Mouse (Mus musculus): ENCODE data around the gene Zwilch. TPM values are rescaled to one million over a fixed set of nuclear protein-coding genes. Genes with fewer than 3 reads are reported as not detected.
"Not testable (repeated sequence)": the region's sequence is repeated elsewhere in the genome, so short reads cannot be mapped to it uniquely, and the experiment has no call there.

The Zwilch gene
- polyA plus RNA-seq, 1 experiment from 2014 or later, result 49.2 TPM

GRCm38 (mm10) chr9:64174341-64174740 lies 1.4 kb upstream of the Zwilch start:
- DNase-seq (ENCODE audit: low spot score) (no peak), ATAC-seq (replicated peaks; ENCODE audit: low FRiP score) (no peak)
- H3K4me1 ChIP-seq (replicated peaks; ENCODE audit: control insufficient read depth, insufficient read depth, low read length), result peaks cover 3% of the 10 kb centered on the region; the same call in 1 of the 2 replicates
- no peaks in the 10 kb centered on the region for H3K9me3 ChIP-seq (ENCODE audit: control insufficient read depth, low read length)
- H3K4me3 ChIP-seq (ENCODE audit: low read depth, low read length), result peak overlapping the region; percentile 98
- H3K9ac ChIP-seq (ENCODE audit: low read length), result peak overlapping the region; percentile 92; the same call in 1 of the 2 replicates
- H3K27ac ChIP-seq (ENCODE audit: low read depth, low read length), result no peak overlapping the region
- no peaks in the 10 kb centered on the region for H3K27me3 ChIP-seq (ENCODE audit: control insufficient read depth, insufficient read depth, low read length)
- peaks cover 17% of the 10 kb centered on the region; the same call in 1 of the 2 replicates for H3K36me3 ChIP-seq (ENCODE audit: control insufficient read depth, insufficient read depth, low read length)
- peak overlapping the region; percentile 82 for H3K4me2 ChIP-seq (ENCODE audit: low read depth, low read length, severe bottlenecking)

GRCm38 (mm10) chr9:64173666-64174220 lies 839 bp upstream of the Zwilch start:
- ATAC-seq (replicated peaks; ENCODE audit: low FRiP score) (no peak), DNase-seq (ENCODE audit: low spot score) (no peak)
- Histone ChIP-seq H3K27ac (ENCODE audit: low read depth, low read length) (peak overlapping the region; percentile 47; the same call in 1 of the 2 replicates), H3K4me3 (ENCODE audit: low read depth, low read length) (peak overlapping the region; percentile 98), H3K4me1 (replicated peaks; ENCODE audit: control insufficient read depth, insufficient read depth, low read length) (peaks cover 3% of the 10 kb centered on the region; the same call in 1 of the 2 replicates), H3K36me3 (ENCODE audit: control insufficient read depth, insufficient read depth, low read length) (peaks cover 17% of the 10 kb centered on the region; the same call in 1 of the 2 replicates), H3K9me3 (ENCODE audit: control insufficient read depth, low read length) (no peaks in the 10 kb centered on the region), H3K9ac (ENCODE audit: low read length) (peak overlapping the region; percentile 92), H3K4me2 (ENCODE audit: low read depth, low read length, severe bottlenecking) (peak overlapping the region; percentile 82), H3K27me3 (ENCODE audit: control insufficient read depth, insufficient read depth, low read length) (no peaks in the 10 kb centered on the region)
- WGBS, result under 1% methylated on average over 16 of the region's 16 CpGs

DNA sequence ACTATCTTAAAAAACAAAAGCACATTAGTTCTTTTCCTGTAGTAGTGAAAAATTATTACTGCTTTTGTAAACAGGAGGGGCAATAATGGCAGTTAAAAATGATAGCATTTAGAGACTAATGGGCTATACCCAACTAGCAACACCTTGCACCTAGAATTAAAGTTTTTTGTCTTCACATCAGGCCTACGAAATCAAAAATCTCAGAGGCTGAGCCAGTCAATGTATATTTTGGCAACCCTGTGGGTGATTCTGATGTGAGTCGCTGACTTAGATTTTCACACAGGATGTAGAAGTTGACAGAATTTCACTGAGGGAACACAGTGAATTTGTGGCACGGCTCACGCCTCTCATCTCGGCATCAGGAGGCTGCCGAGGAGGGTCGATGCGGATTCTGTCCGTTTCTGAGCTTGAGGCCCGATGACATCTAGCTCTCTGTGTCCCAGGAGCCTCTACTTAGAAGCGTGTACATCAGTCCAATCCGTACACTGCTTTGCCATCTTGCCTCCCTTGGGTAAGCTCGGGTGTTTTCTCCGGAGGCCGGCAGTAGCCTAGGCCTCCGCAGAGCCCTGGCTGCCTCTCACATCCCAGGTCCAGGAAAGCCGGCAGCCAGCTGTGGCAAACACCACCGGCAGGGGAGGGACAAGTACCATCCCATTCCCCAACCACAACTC lies 624 bp downstream of the Zwilch start:
- WGBS, result 4% methylated on average over 18 of the region's 18 CpGs
- ATAC-seq (replicated peaks; ENCODE audit: low FRiP score), result peak; percentile 56

DNA sequence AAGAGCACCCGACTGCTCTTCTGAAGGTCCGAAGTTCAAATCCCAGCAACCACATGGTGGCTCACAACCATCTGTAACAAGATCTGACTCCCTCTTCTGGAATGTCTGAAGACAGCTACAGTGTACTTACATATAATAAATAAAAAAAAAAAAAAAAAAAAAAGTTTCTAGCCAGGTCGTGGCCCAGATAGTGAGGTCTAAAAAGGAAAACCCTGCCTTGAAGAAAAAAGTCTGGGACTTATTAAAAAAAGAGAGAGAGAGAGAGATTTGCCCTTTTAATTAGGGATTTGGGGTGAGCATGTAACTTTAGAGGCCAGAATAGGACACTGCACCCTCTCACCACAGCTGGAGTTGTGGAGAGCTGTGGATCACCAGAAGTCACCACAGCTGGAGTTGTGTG lies 2.9 kb downstream of the Zwilch start:
- DNase-seq (ENCODE audit: low spot score); H3K36me3 ChIP-seq (ENCODE audit: control insufficient read depth, insufficient read depth, low read length); H3K27me3 ChIP-seq (ENCODE audit: control insufficient read depth, insufficient read depth, low read length); H3K9ac ChIP-seq (ENCODE audit: low read length); H3K4me2 ChIP-seq (ENCODE audit: low read depth, low read length, severe bottlenecking); H3K4me1 ChIP-seq (replicated peaks; ENCODE audit: control insufficient read depth, insufficient read depth, low read length); ATAC-seq (replicated peaks; ENCODE audit: low FRiP score); H3K27ac ChIP-seq (ENCODE audit: low read depth, low read length); H3K9me3 ChIP-seq (ENCODE audit: control insufficient read depth, low read length); H3K4me3 ChIP-seq (ENCODE audit: low read depth, low read length): not testable (repeated sequence)
- 91% methylated on average over 3 of the region's 3 CpGs for WGBS

More for the DNA sequence above, 624 bp downstream of the Zwilch start:
- Histone ChIP-seq H3K36me3 (ENCODE audit: control insufficient read depth, insufficient read depth, low read length) (peaks cover 12% of the 10 kb centered on the region; the same call in 1 of the 2 replicates), H3K9me3 (ENCODE audit: control insufficient read depth, low read length) (no peaks in the 10 kb centered on the region), H3K4me3 (ENCODE audit: low read depth, low read length) (peak overlapping the region; percentile 98), H3K27ac (ENCODE audit: low read depth, low read length) (peak overlapping the region; percentile 82), H3K4me2 (ENCODE audit: low read depth, low read length, severe bottlenecking) (peak overlapping the region; percentile 60), H3K27me3 (ENCODE audit: control insufficient read depth, insufficient read depth, low read length) (no peaks in the 10 kb centered on the region), H3K9ac (ENCODE audit: low read length) (peak overlapping the region; percentile 92), H3K4me1 (replicated peaks; ENCODE audit: control insufficient read depth, insufficient read depth, low read length) (peaks cover 3% of the 10 kb centered on the region; the same call in 1 of the 2 replicates)
- no peak for DNase-seq (ENCODE audit: low spot score)

DNA sequence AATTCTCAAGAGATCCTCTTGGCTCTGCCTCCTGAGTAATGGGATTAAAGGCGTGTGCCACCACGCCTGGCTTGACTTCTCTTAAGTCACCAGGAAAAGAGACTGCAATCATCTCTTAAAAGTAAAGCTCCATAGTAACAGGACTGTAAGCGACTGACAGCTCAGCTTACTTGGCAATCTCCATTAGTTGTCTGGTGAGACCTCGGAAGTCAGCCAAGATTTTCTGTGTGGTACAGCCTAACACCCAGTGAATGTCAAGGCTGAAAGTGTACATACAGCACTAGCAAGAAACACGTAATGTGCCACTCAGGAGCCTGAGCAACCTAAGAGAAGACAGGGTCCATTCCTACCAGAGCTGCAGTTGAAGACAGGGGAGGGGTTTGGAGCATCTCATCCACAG lies 12.4 kb downstream of the Zwilch start:
- Histone ChIP-seq H3K36me3 (ENCODE audit: control insufficient read depth, insufficient read depth, low read length) (no peaks in the 10 kb centered on the region; the same call in 1 of the 2 replicates), H3K27ac (ENCODE audit: low read depth, low read length) (no peak overlapping the region), H3K9ac (ENCODE audit: low read length) (no peak overlapping the region), H3K27me3 (ENCODE audit: control insufficient read depth, insufficient read depth, low read length) (no peaks in the 10 kb centered on the region), H3K4me3 (ENCODE audit: low read depth, low read length) (no peak overlapping the region), H3K4me2 (ENCODE audit: low read depth, low read length, severe bottlenecking) (no peak overlapping the region), H3K9me3 (ENCODE audit: control insufficient read depth, low read length) (no peaks in the 10 kb centered on the region), H3K4me1 (replicated peaks; ENCODE audit: control insufficient read depth, insufficient read depth, low read length) (no peaks in the 10 kb centered on the region)
- DNase-seq (ENCODE audit: low spot score), result no peak
- WGBS, result 93% methylated on average over 5 of the region's 5 CpGs
- ATAC-seq (replicated peaks; ENCODE audit: low FRiP score), result no peak

DNA sequence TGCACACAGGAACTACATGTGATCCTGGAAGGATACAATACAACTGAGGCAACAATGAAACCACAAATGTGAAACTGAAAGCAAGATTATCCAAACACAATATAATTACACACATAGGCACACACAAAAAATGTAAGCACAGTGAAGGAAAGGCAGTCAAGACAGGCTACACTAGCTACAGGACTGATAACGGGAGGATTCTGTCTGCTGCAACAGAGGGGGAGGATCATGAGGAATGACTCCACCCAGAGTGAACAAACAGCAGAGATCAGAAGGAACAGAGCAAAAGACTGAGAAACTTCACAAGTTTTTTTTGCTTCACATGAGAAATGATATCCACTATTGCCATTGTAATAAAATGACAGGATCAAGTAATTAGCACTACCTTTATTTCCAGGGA lies 16.3 kb downstream of the Zwilch start:
- H3K4me1 ChIP-seq (replicated peaks; ENCODE audit: control insufficient read depth, insufficient read depth, low read length), result no peaks in the 10 kb centered on the region
- H3K4me3 ChIP-seq (ENCODE audit: low read depth, low read length), result no peak overlapping the region
- no peaks in the 10 kb centered on the region for H3K27me3 ChIP-seq (ENCODE audit: control insufficient read depth, insufficient read depth, low read length)
- 93% methylated on average over 1 of the region's 1 CpGs for WGBS
- no peak overlapping the region for H3K4me2 ChIP-seq (ENCODE audit: low read depth, low read length, severe bottlenecking)
- ATAC-seq (replicated peaks; ENCODE audit: low FRiP score), result no peak
- no peak for DNase-seq (ENCODE audit: low spot score)
- no peak overlapping the region for H3K27ac ChIP-seq (ENCODE audit: low read depth, low read length)
- peaks cover 4% of the 10 kb centered on the region; the same call in 1 of the 2 replicates for H3K36me3 ChIP-seq (ENCODE audit: control insufficient read depth, insufficient read depth, low read length)
- no peak overlapping the region for H3K9ac ChIP-seq (ENCODE audit: low read length)
- no peaks in the 10 kb centered on the region for H3K9me3 ChIP-seq (ENCODE audit: control insufficient read depth, low read length)

- Histone ChIP-seq H3K27ac (ENCODE audit: low read depth, low read length) (no peak overlapping the region), H3K4me3 (ENCODE audit: low read depth, low read length) (no peak overlapping the region), H3K27me3 (ENCODE audit: control insufficient read depth, insufficient read depth, low read length) (no peaks in the 10 kb centered on the region), H3K9me3 (ENCODE audit: control insufficient read depth, low read length) (no peaks in the 10 kb centered on the region), H3K9ac (ENCODE audit: low read length) (no peak overlapping the region), H3K36me3 (ENCODE audit: control insufficient read depth, insufficient read depth, low read length) (no peaks in the 10 kb centered on the region), H3K4me1 (replicated peaks; ENCODE audit: control insufficient read depth, insufficient read depth, low read length) (no peaks in the 10 kb centered on the region), H3K4me2 (ENCODE audit: low read depth, low read length, severe bottlenecking) (no peak overlapping the region)
- WGBS, result 92% methylated on average over 9 of the region's 9 CpGs
- no peak for DNase-seq (ENCODE audit: low spot score)
- no peak for ATAC-seq (replicated peaks; ENCODE audit: low FRiP score)
Measured at GRCm38 (mm10) chr9:64139879-64140278, 33.0 kb downstream of the Zwilch start.

GRCm38 (mm10) chr9:64138896-64139295 lies 34.0 kb downstream of the Zwilch start:
- H3K9ac ChIP-seq (ENCODE audit: low read length); H3K4me3 ChIP-seq (ENCODE audit: low read depth, low read length); H3K36me3 ChIP-seq (ENCODE audit: control insufficient read depth, insufficient read depth, low read length); H3K9me3 ChIP-seq (ENCODE audit: control insufficient read depth, low read length); H3K27me3 ChIP-seq (ENCODE audit: control insufficient read depth, insufficient read depth, low read length); H3K4me1 ChIP-seq (replicated peaks; ENCODE audit: control insufficient read depth, insufficient read depth, low read length); H3K4me2 ChIP-seq (ENCODE audit: low read depth, low read length, severe bottlenecking); ATAC-seq (replicated peaks; ENCODE audit: low FRiP score); H3K27ac ChIP-seq (ENCODE audit: low read depth, low read length): not testable (repeated sequence)
- DNase-seq (ENCODE audit: low spot score), result peak; percentile 62
- WGBS, result 11% methylated on average over 6 of the region's 6 CpGs

DNA sequence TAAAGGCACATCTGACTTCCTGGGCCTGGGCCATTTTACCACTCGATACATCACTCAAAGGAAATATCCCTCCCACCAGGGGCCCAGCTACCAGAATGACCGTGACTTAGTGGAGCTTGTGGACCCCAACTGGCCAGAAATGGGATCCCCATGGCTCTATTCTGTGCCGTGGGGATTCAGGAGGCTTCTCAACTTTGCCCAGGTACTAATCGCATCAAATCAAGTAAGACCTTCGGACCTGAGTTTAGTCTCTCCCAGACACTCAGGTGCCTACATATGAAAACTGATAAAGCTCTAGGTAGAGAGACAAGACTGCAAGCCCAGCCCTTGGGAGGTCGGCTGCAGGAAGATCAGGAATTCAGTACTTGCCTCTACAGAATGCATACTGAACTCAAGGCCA lies 41.3 kb downstream of the Zwilch start:
- WGBS, result 84% methylated on average over 6 of the region's 6 CpGs
- H3K4me3 ChIP-seq (ENCODE audit: low read depth, low read length), result no peak overlapping the region

More for the DNA sequence above, 41.3 kb downstream of the Zwilch start:
- Histone ChIP-seq H3K27me3 (ENCODE audit: control insufficient read depth, insufficient read depth, low read length) (no peaks in the 10 kb centered on the region), H3K4me1 (replicated peaks; ENCODE audit: control insufficient read depth, insufficient read depth, low read length) (no peaks in the 10 kb centered on the region), H3K9ac (ENCODE audit: low read length) (no peak overlapping the region), H3K27ac (ENCODE audit: low read depth, low read length) (no peak overlapping the region), H3K9me3 (ENCODE audit: control insufficient read depth, low read length) (no peaks in the 10 kb centered on the region), H3K4me2 (ENCODE audit: low read depth, low read length, severe bottlenecking) (no peak overlapping the region), H3K36me3 (ENCODE audit: control insufficient read depth, insufficient read depth, low read length) (no peaks in the 10 kb centered on the region)
- DNase-seq (ENCODE audit: low spot score) (no peak), ATAC-seq (replicated peaks; ENCODE audit: low FRiP score) (no peak)
